Comparison of ENCODE assay signal across 7 mouse cellular contexts in genomic region chr12:11265382-11266281, GRCm38 (mm10). TPM values are rescaled to one million over a fixed set of nuclear protein-coding genes. Genes with fewer than 3 reads are reported as not detected.
DNase-seq lines count a peak whose midpoint lies in the region; ATAC-seq lines count a peak whose summit lies in the region.

TSS of gene Gen1 (minus strand) at chr12:11265801.
TSS of gene Smc6 (plus strand) at chr12:11265886.

- 0% methylated on average over 83 of the region's 83 CpGs for WGBS in intestine, embryonic 15.5 days
- 0% methylated on average over 83 of the region's 83 CpGs for WGBS in midbrain, embryonic 10.5 days

- peak; percentile 99 for ATAC-seq in intestine, embryonic 15.5 days

- peak within 1 kb of the TSS; percentile 92 for H3K4me3 ChIP-seq in intestine, embryonic 15.5 days (replicated peaks)
- peak within 1 kb of the TSS; percentile 78 for H3K4me3 ChIP-seq in midbrain, embryonic 10.5 days

- peaks cover 9% of the 10 kb centered on the region; the same call in 1 of the 2 replicates for H3K4me1 ChIP-seq in intestine, embryonic 15.5 days (replicated peaks)
- H3K4me1 ChIP-seq in midbrain, embryonic 10.5 days = peaks cover 46% of the 10 kb centered on the region

- no peaks in the 10 kb centered on the region for H3K9me3 ChIP-seq in intestine, embryonic 15.5 days
- no peaks in the 10 kb centered on the region for H3K9me3 ChIP-seq in midbrain, embryonic 10.5 days (replicated peaks)

- no peaks in the 10 kb centered on the region for H3K27me3 ChIP-seq in intestine, embryonic 15.5 days (replicated peaks)
- H3K27me3 ChIP-seq in midbrain, embryonic 10.5 days (ENCODE audit: low read depth, poor library complexity, severe bottlenecking) = no peaks in the 10 kb centered on the region

- H3K36me3 ChIP-seq in intestine, embryonic 15.5 days = no peaks in the 10 kb centered on the region
- no peaks in the 10 kb centered on the region for H3K36me3 ChIP-seq in midbrain, embryonic 10.5 days

- peak; percentile 97 for DNase-seq in adrenal gland, adult 2 months
- peak; percentile 97 for DNase-seq in embryo, embryonic 11.5 days (ENCODE audit: low read depth, low spot score)
- peak; percentile 93 to 95 for DNase-seq in gastrocnemius, postnatal 36 days
- DNase-seq in left cerebral cortex, postnatal 25 days (ENCODE audit: low spot score in 2 of 2) = peak; percentile 85 to 91
- peak; percentile 98 for DNase-seq in midbrain, embryonic 10.5 days (ENCODE audit: low spot score)
- peak; percentile 88 for DNase-seq in right cerebral cortex, postnatal 4 days

- H3K4me2 ChIP-seq in intestine, embryonic 15.5 days (replicated peaks) = peak within 1 kb of the TSS; percentile 91

- peak within 1 kb of the TSS; percentile 92 for H3K27ac ChIP-seq in intestine, embryonic 15.5 days
- peak within 1 kb of the TSS; percentile 93 for H3K27ac ChIP-seq in midbrain, embryonic 10.5 days (replicated peaks)

- intact Hi-C loops in gastrocnemius, postnatal 36 days (cut with DNase I) = loop anchor here (5.0 kb wide), 1 partner anchor 68 kb away; no protein-coding TSS in a partner anchor
- intact Hi-C loops in left cerebral cortex, postnatal 25 days (cut with DNase I) = loop anchor here (5.0 kb wide), 2 partner anchors 68 to 172 kb away; partner anchors contain the start of gene Vsnl1

- peak within 1 kb of the TSS; percentile 95 for H3K9ac ChIP-seq in intestine, embryonic 15.5 days

RNA-seq across cellular contexts. Expression of gene Gen1, which starts in this region (rescaled TPM):
- 1 to 10 TPM in 1 of 2 experiments, under 1 TPM in 1; 0.86 to 1.6 TPM for total RNA-seq in adrenal gland, adult 2 months (2021)
- not detected in 2 replicates for polyA plus RNA-seq in adrenal gland, adult 2 months (2012; rRNA removed)
- 1 to 10 TPM; 2.3 to 2.7 TPM for total RNA-seq in gastrocnemius, postnatal 36 days (2021)
- 7.3 and 7.7 TPM in 2 replicates for polyA plus RNA-seq in intestine, embryonic 15.5 days (2015; fragmentation: Nextera tagmentation; extraction: Ambion mirVana)
- total RNA-seq in left cerebral cortex, postnatal 25 days (2021) = 1 to 10 TPM; 1.7 to 2.2 TPM
- polyA plus RNA-seq in midbrain, embryonic 10.5 days (2016; fragmentation: Nextera tagmentation; extraction: Ambion mirVana) = 15.3 and 17.9 TPM in 2 replicates

RNA-seq across cellular contexts. Expression of gene Smc6, which starts in this region (rescaled TPM):
- 10 to 100 TPM; 23.3 to 29.0 TPM for total RNA-seq in adrenal gland, adult 2 months (2021)
- polyA plus RNA-seq in adrenal gland, adult 2 months (2012; rRNA removed) = 1.0 and 1.1 TPM in 2 replicates
- total RNA-seq in gastrocnemius, postnatal 36 days (2021) = 10 to 100 TPM; 24.9 to 36.5 TPM
- polyA plus RNA-seq in intestine, embryonic 15.5 days (2015; fragmentation: Nextera tagmentation; extraction: Ambion mirVana) = 103 and 134 TPM in 2 replicates
- 10 to 100 TPM; 29.2 to 38.0 TPM for total RNA-seq in left cerebral cortex, postnatal 25 days (2021)
- polyA plus RNA-seq in midbrain, embryonic 10.5 days (2016; fragmentation: Nextera tagmentation; extraction: Ambion mirVana) = 130 TPM in 2 replicates

Comparison
In these comparisons a context has a peak if more than half of its experiments do, and no peak if none do; other contexts are left out.
1. Peak in every context shown above with its lines: DNase-seq, ATAC-seq, H3K4me3 ChIP-seq and H3K27ac ChIP-seq.
2. RNA of gene Smc6 (polyA plus RNA-seq): 103 to 134 TPM in intestine, embryonic 15.5 days and 130 TPM in midbrain, embryonic 10.5 days; 1.0 to 1.1 TPM in adrenal gland, adult 2 months; every median in the first group is over 10 times any median in the second.